Mouse (Mus musculus) megakaryocyte, embryonic 14.5 days (primary cell): ENCODE results near the gene Arl8a.

Experiments
- FLI1 ChIP-seq: IDR thresholded peaks from 2 replicates; pipeline ENCODE4 v1.6.1; 2012; ENCODE audit warnings: low read length, inconsistent platforms, mixed read lengths
- GATA1 ChIP-seq: IDR thresholded peaks from 3 replicates; pipeline ENCODE4 v1.6.1; 2012; ENCODE audit warnings: mixed read lengths, low read length, inconsistent platforms, borderline replicate concordance

- TF ChIP-seq GATA1 = no peak
- TF ChIP-seq FLI1 = no peak
Measured at GRCm38 (mm10) chr1:135183941-135184570, 37.4 kb downstream of the Arl8a start.
